Mouse (Mus musculus) cortical plate, adult 2 months (tissue): ENCODE data around the gene Psen2.

Source experiments
- CTCF ChIP-seq: fragments of 200-500 bp; IDR thresholded peaks from 2 replicates; pipeline ENCODE4 v1.5.1; 2011; ENCODE audit warnings: mild to moderate bottlenecking, control low read depth, low read length; ENCODE audit not compliant: insufficient read depth; ENCODE audit errors: extremely low read depth
- POLR2A ChIP-seq: fragments of 200-500 bp; IDR thresholded peaks from 2 replicates; pipeline ENCODE4 v1.6.1; 2011; ENCODE audit warnings: mild to moderate bottlenecking, low read length, control low read depth; ENCODE audit not compliant: insufficient read depth; ENCODE audit errors: extremely low read depth

- TF ChIP-seq CTCF = no peak
- TF ChIP-seq POLR2A = no peak
Observed at GRCm38 (mm10) chr1:180188951-180189350, 74.3 kb downstream of the Psen2 start.
